Mouse (Mus musculus): Measurements from ENCODE around the gene Nudt8. TPM values are rescaled to one million over a fixed set of nuclear protein-coding genes. Genes with fewer than 3 reads are reported as not detected.
"Not testable (repeated sequence)": the region's sequence is repeated elsewhere in the genome, so short reads cannot be mapped to it uniquely, and the experiment has no call there.

The Nudt8 gene
- polyA plus RNA-seq (2015; fragmentation: Nextera tagmentation; extraction: Ambion mirVana) = 25.8 and 26.5 TPM in 2 replicates

GRCm38 (mm10) chr19:4000119-4000900 lies at the start of gene Nudt8, which contains the start of gene Gm49405:
Gene Nudt8 (plus strand): TSS chr19:4000580.
Gene Gm49405 (plus strand): TSS chr19:4000626.
- WGBS = under 1% methylated on average over 64 of the region's 64 CpGs
- H3K27ac ChIP-seq (replicated peaks) = peak within 1 kb of the TSS; percentile 96
- no peaks in the 10 kb centered on the region for H3K36me3 ChIP-seq
- no peaks in the 10 kb centered on the region for H3K27me3 ChIP-seq
- peaks cover 24% of the 10 kb centered on the region for H3K4me1 ChIP-seq (replicated peaks)
- peak within 1 kb of the TSS; percentile 63 for H3K4me3 ChIP-seq
- no peaks in the 10 kb centered on the region for H3K9me3 ChIP-seq
- peak within 1 kb of the TSS; percentile 81 for H3K4me2 ChIP-seq
- peak within 1 kb of the TSS; percentile 80 for H3K9ac ChIP-seq
- ATAC-seq (ENCODE audit: low FRiP score, low read depth) = peak; percentile 92

DNA sequence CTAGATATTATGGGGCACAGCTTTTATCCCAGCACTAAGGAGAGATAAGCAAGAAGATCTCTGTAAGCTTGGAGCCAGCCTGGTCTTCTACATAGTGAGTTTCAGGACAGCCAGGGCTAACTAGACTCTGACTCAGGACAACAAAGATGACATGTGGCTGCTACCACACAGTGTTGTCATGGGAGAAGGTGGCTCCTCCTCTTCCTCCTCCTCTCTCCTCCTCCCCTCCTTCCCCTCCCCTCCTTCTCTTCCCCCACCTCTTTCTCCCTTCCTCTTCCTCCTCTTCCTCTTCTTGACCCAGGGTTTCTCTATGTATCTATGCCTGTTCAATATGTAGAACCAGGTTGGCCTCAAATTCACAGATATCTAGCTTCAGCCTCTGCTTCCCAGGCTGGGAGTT lies 48.9 kb upstream of the Nudt8 start:
- Histone ChIP-seq H3K4me2 (no peak overlapping the region), H3K9me3 (no peaks in the 10 kb centered on the region), H3K36me3 (no peaks in the 10 kb centered on the region), H3K4me1 (replicated peaks) (no peaks in the 10 kb centered on the region), H3K27ac (replicated peaks) (no peak overlapping the region), H3K9ac (no peak overlapping the region), H3K27me3 (no peaks in the 10 kb centered on the region), H3K4me3 (no peak overlapping the region)
- no peak for ATAC-seq (ENCODE audit: low FRiP score, low read depth)

- 46% methylated on average over 1 of the region's 1 CpGs for WGBS
- no peak overlapping the region for H3K4me2 ChIP-seq
- H3K27me3 ChIP-seq = no peaks in the 10 kb centered on the region
- H3K36me3 ChIP-seq = no peaks in the 10 kb centered on the region
- no peaks in the 10 kb centered on the region for H3K4me1 ChIP-seq (replicated peaks)
- H3K27ac ChIP-seq (replicated peaks) = no peak overlapping the region
- H3K4me3 ChIP-seq = no peak overlapping the region
- no peaks in the 10 kb centered on the region for H3K9me3 ChIP-seq
- no peak overlapping the region for H3K9ac ChIP-seq
- ATAC-seq (ENCODE audit: low FRiP score, low read depth) = no peak
Observed at GRCm38 (mm10) chr19:3952099-3952498, 48.3 kb upstream of the Nudt8 start.

- no peak overlapping the region for H3K4me3 ChIP-seq
- no peak overlapping the region for H3K9ac ChIP-seq
- no peaks in the 10 kb centered on the region for H3K9me3 ChIP-seq
- no peaks in the 10 kb centered on the region for H3K4me1 ChIP-seq (replicated peaks)
- H3K36me3 ChIP-seq = no peaks in the 10 kb centered on the region
- no peaks in the 10 kb centered on the region for H3K27me3 ChIP-seq
- H3K27ac ChIP-seq (replicated peaks) = no peak overlapping the region
- WGBS = 86% methylated on average over 3 of the region's 3 CpGs
- no peak overlapping the region for H3K4me2 ChIP-seq
- ATAC-seq (ENCODE audit: low FRiP score, low read depth) = no peak
Observed at GRCm38 (mm10) chr19:3955033-3955432, 45.3 kb upstream of the Nudt8 start.

DNA sequence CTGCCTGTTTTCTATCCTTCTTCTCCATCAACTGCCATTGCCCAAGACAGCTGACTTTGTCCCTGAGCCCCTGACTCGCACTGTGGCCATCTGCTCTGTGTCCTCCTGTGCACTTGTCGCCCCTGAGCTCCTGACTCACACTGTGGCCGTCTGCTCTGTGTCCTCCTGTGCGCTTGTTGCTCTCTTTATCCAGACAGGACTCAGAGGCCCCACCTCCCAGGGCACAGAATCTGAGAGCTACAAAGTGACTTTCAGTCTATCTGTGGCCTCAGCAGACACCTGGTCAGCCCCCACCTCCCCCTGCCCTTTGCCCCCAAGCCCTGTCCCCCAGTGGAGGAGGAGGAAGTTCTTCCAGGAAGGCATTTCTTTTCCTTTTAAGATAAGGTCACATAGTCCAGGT lies 44.6 kb upstream of the Nudt8 start:
- Histone ChIP-seq H3K9ac (no peak overlapping the region), H3K36me3 (no peaks in the 10 kb centered on the region), H3K27me3 (no peaks in the 10 kb centered on the region), H3K9me3 (no peaks in the 10 kb centered on the region), H3K4me1 (replicated peaks) (no peaks in the 10 kb centered on the region), H3K27ac (replicated peaks) (no peak overlapping the region), H3K4me2 (no peak overlapping the region), H3K4me3 (no peak overlapping the region)
- 66% methylated on average over 4 of the region's 4 CpGs for WGBS
- no peak for ATAC-seq (ENCODE audit: low FRiP score, low read depth)

DNA sequence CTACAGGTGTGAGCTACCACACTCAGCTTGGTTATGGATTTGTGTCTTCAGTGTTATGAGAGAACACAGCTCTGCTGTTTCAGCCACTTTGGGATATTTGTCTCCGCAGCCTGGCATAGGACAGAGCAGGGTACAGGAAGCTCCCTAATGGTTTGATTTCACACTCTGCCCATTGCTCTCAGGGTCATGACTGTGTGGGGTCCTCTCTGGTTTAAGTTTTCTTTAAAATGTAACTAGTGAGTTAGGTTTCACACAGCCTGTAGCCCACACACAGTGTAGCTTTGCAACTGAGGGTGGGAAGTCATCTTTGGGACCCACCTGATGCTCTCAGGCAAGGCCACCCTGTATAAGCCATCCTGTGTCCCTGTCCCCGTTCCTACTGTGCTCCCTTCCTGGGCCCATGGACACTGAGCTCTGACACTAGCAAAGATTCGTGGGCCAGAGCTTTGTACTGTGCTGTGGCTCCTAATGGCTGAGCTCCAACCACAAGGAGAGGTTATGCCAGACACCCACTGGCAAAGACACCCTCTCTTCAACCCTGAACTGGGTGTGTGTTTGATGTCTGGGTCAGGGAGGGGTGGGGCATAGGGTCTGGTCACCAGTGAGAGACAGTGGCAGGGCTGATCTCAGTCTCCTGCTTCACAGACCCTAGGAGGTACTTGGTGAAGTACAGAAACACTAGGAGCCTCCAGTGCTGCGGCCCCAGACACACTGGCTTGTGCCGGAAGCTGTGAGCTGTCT lies 42.9 kb upstream of the Nudt8 start:
- H3K27ac ChIP-seq (replicated peaks); H3K4me1 ChIP-seq (replicated peaks); H3K9ac ChIP-seq; H3K27me3 ChIP-seq; H3K4me3 ChIP-seq; H3K9me3 ChIP-seq; H3K4me2 ChIP-seq; ATAC-seq (ENCODE audit: low FRiP score, low read depth); H3K36me3 ChIP-seq: not testable (repeated sequence)
- 86% methylated on average over 5 of the region's 5 CpGs for WGBS

DNA sequence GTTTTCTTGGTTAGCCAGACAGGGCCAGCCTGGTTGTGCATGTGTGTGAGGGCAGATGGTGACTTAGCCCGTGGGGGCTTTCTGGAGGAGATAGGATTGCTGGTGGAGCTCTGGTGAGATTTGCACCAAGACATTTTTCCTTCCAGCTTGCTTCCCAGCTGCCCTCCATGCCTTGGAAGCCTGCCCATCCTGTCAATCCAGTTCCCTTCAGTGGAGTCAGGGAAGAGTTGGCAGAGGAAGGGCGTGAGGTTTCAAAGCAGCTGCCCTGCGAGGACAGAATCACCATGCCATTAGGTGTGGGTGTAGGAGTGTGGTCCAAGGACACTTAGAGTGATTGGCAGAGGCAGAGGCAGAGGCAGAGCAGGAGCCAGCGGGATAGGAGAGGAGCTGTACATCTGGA lies 41.9 kb upstream of the Nudt8 start, which contains the start of gene Aldh3b3:
Gene Aldh3b3, plus strand, starts transcription at position 176 of the 400 bp plus-strand sequence.
- Histone ChIP-seq H3K36me3 (no peaks in the 10 kb centered on the region), H3K4me2 (no peak within 1 kb of the TSS), H3K9me3 (no peaks in the 10 kb centered on the region), H3K9ac (no peak within 1 kb of the TSS), H3K4me3 (no peak within 1 kb of the TSS), H3K27ac (replicated peaks) (no peak within 1 kb of the TSS), H3K4me1 (replicated peaks) (no peaks in the 10 kb centered on the region), H3K27me3 (no peaks in the 10 kb centered on the region)
- WGBS = 82% methylated on average over 4 of the region's 4 CpGs
- no peak for ATAC-seq (ENCODE audit: low FRiP score, low read depth)

DNA sequence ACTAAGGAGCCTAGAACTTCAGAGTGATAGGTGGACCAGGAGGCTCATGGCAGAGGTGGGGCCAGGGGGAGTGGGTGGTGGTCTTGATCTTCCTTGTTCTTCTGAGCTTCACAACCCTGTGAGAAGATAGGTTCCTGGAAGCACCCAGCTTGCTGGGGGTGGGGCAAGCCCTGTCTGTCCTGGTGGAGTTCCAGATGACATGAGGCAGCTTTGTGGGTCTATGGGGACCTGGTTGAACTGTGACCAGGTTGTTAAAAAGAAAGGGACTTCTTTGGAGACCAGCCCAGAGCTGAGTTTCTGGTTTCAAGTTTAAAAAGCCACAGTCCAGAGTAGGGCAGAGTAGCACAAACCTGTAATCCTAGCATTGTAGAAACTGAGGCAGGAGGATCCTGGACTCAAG lies 41.4 kb upstream of the Nudt8 start:
- H3K9me3 ChIP-seq = no peaks in the 10 kb centered on the region
- no peaks in the 10 kb centered on the region for H3K36me3 ChIP-seq
- no peak overlapping the region for H3K4me2 ChIP-seq
- H3K4me1 ChIP-seq (replicated peaks) = no peaks in the 10 kb centered on the region
- no peaks in the 10 kb centered on the region for H3K27me3 ChIP-seq
- no peak overlapping the region for H3K9ac ChIP-seq
- ATAC-seq (ENCODE audit: low FRiP score, low read depth) = no peak
- no peak overlapping the region for H3K4me3 ChIP-seq
- H3K27ac ChIP-seq (replicated peaks) = no peak overlapping the region

DNA sequence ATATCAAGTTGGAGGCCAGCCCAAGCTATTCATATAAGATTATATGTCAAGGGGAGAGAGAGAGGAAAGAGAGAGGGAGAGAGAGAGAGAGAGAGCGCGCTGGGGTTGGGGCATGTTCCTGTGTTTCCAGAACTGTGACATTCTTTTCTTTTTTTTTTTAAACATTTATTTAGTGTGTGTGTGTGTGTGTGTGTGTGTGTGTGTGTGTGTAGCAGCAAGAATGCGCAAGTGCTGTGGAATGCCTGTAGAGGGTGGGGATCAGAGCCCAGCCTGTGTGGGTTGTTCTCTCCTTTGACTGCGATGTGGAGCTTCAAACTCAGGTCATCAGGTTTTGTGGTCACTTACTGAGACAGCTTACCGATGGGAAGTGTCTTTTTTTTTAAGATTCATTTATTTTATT lies 40.2 kb upstream of the Nudt8 start:
- Histone ChIP-seq H3K4me2 (no peak overlapping the region), H3K9ac (no peak overlapping the region), H3K27me3 (no peaks in the 10 kb centered on the region), H3K4me1 (replicated peaks) (no peaks in the 10 kb centered on the region), H3K27ac (replicated peaks) (no peak overlapping the region), H3K9me3 (no peaks in the 10 kb centered on the region), H3K36me3 (no peaks in the 10 kb centered on the region), H3K4me3 (no peak overlapping the region)
- WGBS = 83% methylated on average over 5 of the region's 5 CpGs
- ATAC-seq (ENCODE audit: low FRiP score, low read depth) = no peak

- H3K27me3 ChIP-seq; H3K9ac ChIP-seq; H3K36me3 ChIP-seq; H3K27ac ChIP-seq (replicated peaks); H3K4me3 ChIP-seq; H3K4me1 ChIP-seq (replicated peaks); H3K9me3 ChIP-seq; H3K4me2 ChIP-seq; ATAC-seq (ENCODE audit: low FRiP score, low read depth): not testable (repeated sequence)
- 71% methylated on average over 6 of the region's 6 CpGs for WGBS
Observed at GRCm38 (mm10) chr19:3961805-3962204, 38.6 kb upstream of the Nudt8 start.

GRCm38 (mm10) chr19:3962469-3962868 lies 37.9 kb upstream of the Nudt8 start:
- no peak overlapping the region for H3K4me3 ChIP-seq
- no peaks in the 10 kb centered on the region for H3K27me3 ChIP-seq
- WGBS = 18% methylated on average over 2 of the region's 2 CpGs
- no peaks in the 10 kb centered on the region for H3K4me1 ChIP-seq (replicated peaks)
- no peak overlapping the region for H3K9ac ChIP-seq
- no peak for ATAC-seq (ENCODE audit: low FRiP score, low read depth)
- H3K9me3 ChIP-seq = no peaks in the 10 kb centered on the region
- H3K4me2 ChIP-seq = no peak overlapping the region
- H3K36me3 ChIP-seq = no peaks in the 10 kb centered on the region
- H3K27ac ChIP-seq (replicated peaks) = no peak overlapping the region

DNA sequence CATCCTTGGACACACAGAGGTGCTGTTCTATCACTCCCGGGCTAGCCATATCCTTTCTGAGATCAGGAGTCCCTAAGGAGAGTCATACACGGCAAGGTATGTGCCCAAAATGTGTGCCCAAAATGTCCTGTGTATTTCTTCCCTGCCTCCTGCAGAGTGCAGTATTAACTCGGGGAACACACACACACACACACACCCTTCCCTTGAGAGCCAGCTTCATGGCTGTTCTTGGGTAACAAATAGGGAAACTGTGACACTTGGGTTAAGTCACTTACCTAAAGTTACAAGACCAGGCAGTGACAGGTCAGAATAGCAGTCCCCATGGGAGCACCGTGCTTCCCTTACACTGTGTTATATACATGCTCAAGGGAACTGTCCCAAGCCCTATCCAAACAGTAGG lies 36.4 kb upstream of the Nudt8 start:
- WGBS = 73% methylated on average over 4 of the region's 4 CpGs
- ATAC-seq (ENCODE audit: low FRiP score, low read depth) = no peak
- H3K27me3 ChIP-seq = no peaks in the 10 kb centered on the region
- no peaks in the 10 kb centered on the region for H3K9me3 ChIP-seq
- H3K4me1 ChIP-seq (replicated peaks) = no peaks in the 10 kb centered on the region
- no peak overlapping the region for H3K4me3 ChIP-seq
- H3K4me2 ChIP-seq = no peak overlapping the region
- H3K27ac ChIP-seq (replicated peaks) = no peak overlapping the region
- H3K36me3 ChIP-seq = no peaks in the 10 kb centered on the region
- no peak overlapping the region for H3K9ac ChIP-seq

Data from hindbrain, embryonic 15.5 days (tissue).